Mouse (Mus musculus) CD8-positive naive resting alpha-beta T cell, adult 2 months (primary cell): ENCODE results near the gene Oas1a.
"Not testable (repeated sequence)": the region's sequence is repeated elsewhere in the genome, so short reads cannot be mapped to it uniquely, and the experiment has no call there.

Experiments
- DNase-seq, 2 experiments: peaks; one replicate each; pipeline ENCODE4 v3.0.0; 2022; ENCODE audit warnings: low read depth in 2 of 2, low spot score in 2 of 2

The Oas1a gene

GRCm38 (mm10) chr5:120906791-120907733 is at the start of gene Oas1a:
Gene Oas1a, minus strand, starts transcription at chr5:120907521.
- DNase-seq, result not testable (repeated sequence)

- DNase-seq, result peak in 1 of 2 experiments; percentile 7
These were observed 46.7 kb upstream of the Oas1a start for GRCm38 (mm10) chr5:120953974-120954373.

GRCm38 (mm10) chr5:120952242-120952770 is 45.0 kb upstream of the Oas1a start:
- no peak for DNase-seq

- DNase-seq, result no peak
These were observed 34.8 kb upstream of the Oas1a start for GRCm38 (mm10) chr5:120942076-120942475.

GRCm38 (mm10) chr5:120938586-120938985 is 31.3 kb upstream of the Oas1a start:
- no peak for DNase-seq

GRCm38 (mm10) chr5:120937841-120938240 is 30.5 kb upstream of the Oas1a start:
- no peak for DNase-seq

GRCm38 (mm10) chr5:120933966-120934365 is 26.6 kb upstream of the Oas1a start:
- no peak for DNase-seq

GRCm38 (mm10) chr5:120927036-120927435 is 19.7 kb upstream of the Oas1a start:
- no peak for DNase-seq

- DNase-seq, result not testable (repeated sequence)
These were observed 19.0 kb upstream of the Oas1a start for GRCm38 (mm10) chr5:120926311-120926710.

GRCm38 (mm10) chr5:120924520-120924919 is 17.2 kb upstream of the Oas1a start:
- DNase-seq, result not testable (repeated sequence)

- DNase-seq, result no peak
These were observed 16.6 kb upstream of the Oas1a start for GRCm38 (mm10) chr5:120923969-120924368.

- no peak for DNase-seq
These were observed 13.0 kb upstream of the Oas1a start for GRCm38 (mm10) chr5:120920296-120920695.

- DNase-seq, result not testable (repeated sequence)
These were observed 12.0 kb upstream of the Oas1a start for GRCm38 (mm10) chr5:120919156-120919935.

- not testable (repeated sequence) for DNase-seq
These were observed 6.9 kb upstream of the Oas1a start, which contains the start of gene Oas1d for GRCm38 (mm10) chr5:120914204-120914603. Gene Oas1d, plus strand, starts transcription at chr5:120914536.

GRCm38 (mm10) chr5:120908196-120908920 is 1.0 kb upstream of the Oas1a start:
- DNase-seq, result no peak

GRCm38 (mm10) chr5:120902056-120902455 is 5.3 kb downstream of the Oas1a start:
- DNase-seq, result no peak

- no peak for DNase-seq
These were observed 6.7 kb downstream of the Oas1a start for GRCm38 (mm10) chr5:120900666-120901065.

GRCm38 (mm10) chr5:120898726-120899125 is 8.6 kb downstream of the Oas1a start:
- DNase-seq, result no peak

- no peak for DNase-seq
These were observed 9.0 kb downstream of the Oas1a start for GRCm38 (mm10) chr5:120898307-120898706.

- DNase-seq, result no peak
These were observed 12.0 kb downstream of the Oas1a start for GRCm38 (mm10) chr5:120895231-120895900.
